Mouse (Mus musculus): Measurements from ENCODE around the gene Abtb1. TPM values are rescaled to one million over a fixed set of nuclear protein-coding genes. Genes with fewer than 3 reads are reported as not detected.

Abtb1 gene
- polyA plus RNA-seq, 1 experiment: 23.6 TPM

- TF ChIP-seq TCF12 (IDR thresholded peaks at IDR 0.05; ENCODE audit: insufficient read depth, poor library complexity, severe bottlenecking) (no peak), POLR2AphosphoS2 (IDR thresholded peaks at IDR 0.05; ENCODE audit: insufficient read length, low read depth) (no peak), TCF3 (IDR thresholded peaks at IDR 0.05; ENCODE audit: insufficient read length, low read depth) (no peak), USF1 (IDR thresholded peaks at IDR 0.05; ENCODE audit: low read depth) (no peak), MAX (IDR thresholded peaks at IDR 0.05; ENCODE audit: low read depth) (no peak), SRF (IDR thresholded peaks at IDR 0.05; ENCODE audit: control insufficient read depth, insufficient read length, low read depth) (no peak), MYOG (IDR thresholded peaks at IDR 0.05; ENCODE audit: control insufficient read depth in 1 of 3, insufficient read depth in 1 of 3, insufficient read length in 2 of 3, low read depth in 2 of 3) (no peak), CEBPB (IDR thresholded peaks at IDR 0.05; ENCODE audit: insufficient read depth, poor library complexity, severe bottlenecking) (no peak)
- Histone ChIP-seq H3K4me2 (ENCODE audit: low read depth) (no peak overlapping the region), H3K36me3 (ENCODE audit: control insufficient read depth, insufficient read depth) (peaks cover 7% of the 10 kb centered on the region), H3ac (ENCODE audit: control insufficient read depth, insufficient read length) (no peak overlapping the region), H3K79me2 (ENCODE audit: control insufficient read depth, insufficient read depth) (no peaks in the 10 kb centered on the region), H3K27me3 (ENCODE audit: control insufficient read depth, insufficient read depth, insufficient read length) (no peaks in the 10 kb centered on the region), H3K4me3 (no peak overlapping the region)
These were observed 44.0 kb upstream of the Abtb1 start for GRCm38 (mm10) chr6:88885644-88886416.

DNA sequence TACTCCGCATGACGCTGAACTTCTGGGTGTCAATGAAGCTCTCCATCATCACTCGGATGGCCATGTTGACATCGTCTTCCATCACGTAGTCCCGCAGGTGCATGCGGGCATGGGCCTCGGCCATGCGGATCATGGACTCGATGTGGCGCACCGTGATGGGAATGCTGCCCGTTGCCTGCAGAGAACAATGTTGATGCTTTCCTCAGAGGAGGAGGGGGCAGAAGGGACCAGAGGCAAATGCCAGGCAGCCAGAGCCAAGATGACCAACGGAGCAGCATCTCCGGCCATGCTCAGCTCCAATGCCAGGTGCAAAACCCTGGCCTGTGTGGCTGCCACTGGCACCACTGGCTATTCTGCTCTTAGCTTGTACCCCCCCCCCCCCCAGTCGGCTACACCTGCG is 42.9 kb upstream of the Abtb1 start:
- no peak for TF ChIP-seq POLR2A (IDR thresholded peaks at IDR 0.05; ENCODE audit: insufficient read length, low read depth)
- no peak for TF ChIP-seq TCF3 (IDR thresholded peaks at IDR 0.05; ENCODE audit: insufficient read length, low read depth)
- TF ChIP-seq MYOG (IDR thresholded peaks at IDR 0.05; ENCODE audit: control insufficient read depth in 1 of 3, insufficient read depth in 1 of 3, insufficient read length in 2 of 3, low read depth in 2 of 3): no peak
- no peak for TF ChIP-seq USF1 (IDR thresholded peaks at IDR 0.05; ENCODE audit: low read depth)
- no peak for TF ChIP-seq MAX (IDR thresholded peaks at IDR 0.05; ENCODE audit: low read depth)
- no peak for TF ChIP-seq REST (IDR thresholded peaks at IDR 0.05; ENCODE audit: insufficient read depth, insufficient read length)
- TF ChIP-seq CEBPB (IDR thresholded peaks at IDR 0.05; ENCODE audit: insufficient read depth, poor library complexity, severe bottlenecking): no peak
- no peak for TF ChIP-seq MYOD1 (IDR thresholded peaks at IDR 0.05; ENCODE audit: control insufficient read depth in 1 of 3, insufficient read length in 2 of 3, low read depth in 2 of 3)
- no peak for TF ChIP-seq SRF (IDR thresholded peaks at IDR 0.05; ENCODE audit: control insufficient read depth, insufficient read length, low read depth)
- TF ChIP-seq POLR2AphosphoS2 (IDR thresholded peaks at IDR 0.05; ENCODE audit: insufficient read length, low read depth): no peak
- TF ChIP-seq TCF12 (IDR thresholded peaks at IDR 0.05; ENCODE audit: insufficient read depth, poor library complexity, severe bottlenecking): no peak
- no peak for TF ChIP-seq E2F4 (IDR thresholded peaks at IDR 0.05; ENCODE audit: insufficient read depth)
- H3K79me2 ChIP-seq (ENCODE audit: control insufficient read depth, insufficient read depth): no peaks in the 10 kb centered on the region

GRCm38 (mm10) chr6:88884195-88884594 is 42.4 kb upstream of the Abtb1 start:
- Histone ChIP-seq H3K27me3 (ENCODE audit: control insufficient read depth, insufficient read depth, insufficient read length) (no peaks in the 10 kb centered on the region), H3ac (ENCODE audit: control insufficient read depth, insufficient read length) (no peak overlapping the region), H3K4me3 (no peak overlapping the region), H3K4me2 (ENCODE audit: low read depth) (no peak overlapping the region), H3K79me2 (ENCODE audit: control insufficient read depth, insufficient read depth) (no peaks in the 10 kb centered on the region), H3K36me3 (ENCODE audit: control insufficient read depth, insufficient read depth) (peaks cover 7% of the 10 kb centered on the region)
- TF ChIP-seq SRF (IDR thresholded peaks at IDR 0.05; ENCODE audit: control insufficient read depth, insufficient read length, low read depth) (no peak), USF1 (IDR thresholded peaks at IDR 0.05; ENCODE audit: low read depth) (no peak), E2F4 (IDR thresholded peaks at IDR 0.05; ENCODE audit: insufficient read depth) (no peak), MYOG (IDR thresholded peaks at IDR 0.05; ENCODE audit: control insufficient read depth in 1 of 3, insufficient read depth in 1 of 3, insufficient read length in 2 of 3, low read depth in 2 of 3) (no peak), POLR2A (IDR thresholded peaks at IDR 0.05; ENCODE audit: insufficient read length, low read depth) (no peak), CEBPB (IDR thresholded peaks at IDR 0.05; ENCODE audit: insufficient read depth, poor library complexity, severe bottlenecking) (no peak), TCF3 (IDR thresholded peaks at IDR 0.05; ENCODE audit: insufficient read length, low read depth) (no peak), POLR2AphosphoS2 (IDR thresholded peaks at IDR 0.05; ENCODE audit: insufficient read length, low read depth) (no peak)

More for the DNA sequence above, 42.9 kb upstream of the Abtb1 start:
- peaks cover 7% of the 10 kb centered on the region for H3K36me3 ChIP-seq (ENCODE audit: control insufficient read depth, insufficient read depth)
- no peak overlapping the region for H3K4me2 ChIP-seq (ENCODE audit: low read depth)
- no peak overlapping the region for H3ac ChIP-seq (ENCODE audit: control insufficient read depth, insufficient read length)
- no peak overlapping the region for H3K4me3 ChIP-seq
- no peaks in the 10 kb centered on the region for H3K27me3 ChIP-seq (ENCODE audit: control insufficient read depth, insufficient read depth, insufficient read length)

DNA sequence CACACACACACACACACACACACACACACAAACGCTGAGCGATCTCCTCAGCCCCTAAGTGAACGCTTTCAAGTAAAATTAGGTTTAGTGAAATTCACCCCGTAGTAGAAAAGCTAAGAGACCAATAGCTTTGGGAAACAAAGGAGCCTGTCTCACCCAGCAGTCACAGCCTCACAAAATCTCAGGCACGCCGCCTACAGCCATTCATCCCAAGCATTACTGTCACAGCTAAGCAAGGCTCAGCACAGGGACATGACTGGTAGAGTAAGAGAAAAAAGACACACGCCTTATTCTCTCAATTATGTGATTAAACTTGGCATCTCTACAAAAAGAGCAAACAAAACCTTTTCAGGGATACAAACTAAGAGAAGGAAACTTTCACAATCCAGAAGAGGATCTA is 39.5 kb upstream of the Abtb1 start:
- no peak overlapping the region for H3ac ChIP-seq (ENCODE audit: control insufficient read depth, insufficient read length)
- H3K4me3 ChIP-seq: no peak overlapping the region
- no peaks in the 10 kb centered on the region for H3K79me2 ChIP-seq (ENCODE audit: control insufficient read depth, insufficient read depth)
- H3K4me2 ChIP-seq (ENCODE audit: low read depth): no peak overlapping the region
- TF ChIP-seq E2F4 (IDR thresholded peaks at IDR 0.05; ENCODE audit: insufficient read depth): no peak
- no peaks in the 10 kb centered on the region for H3K27me3 ChIP-seq (ENCODE audit: control insufficient read depth, insufficient read depth, insufficient read length)
- H3K36me3 ChIP-seq (ENCODE audit: control insufficient read depth, insufficient read depth): no peaks in the 10 kb centered on the region

- H3K36me3 ChIP-seq (ENCODE audit: control insufficient read depth, insufficient read depth): no peaks in the 10 kb centered on the region
- TF ChIP-seq TCF12 (IDR thresholded peaks at IDR 0.05; ENCODE audit: insufficient read depth, poor library complexity, severe bottlenecking) (no peak), CEBPB (IDR thresholded peaks at IDR 0.05; ENCODE audit: insufficient read depth, poor library complexity, severe bottlenecking) (no peak), MYOG (IDR thresholded peaks at IDR 0.05; ENCODE audit: control insufficient read depth in 1 of 3, insufficient read depth in 1 of 3, insufficient read length in 2 of 3, low read depth in 2 of 3) (no peak)
- no peak overlapping the region for H3K4me2 ChIP-seq (ENCODE audit: low read depth)
- no peak overlapping the region for H3ac ChIP-seq (ENCODE audit: control insufficient read depth, insufficient read length)
- peaks cover 9% of the 10 kb centered on the region for H3K27me3 ChIP-seq (ENCODE audit: control insufficient read depth, insufficient read depth, insufficient read length)
- H3K79me2 ChIP-seq (ENCODE audit: control insufficient read depth, insufficient read depth): no peaks in the 10 kb centered on the region
- H3K4me3 ChIP-seq: no peak overlapping the region
These were observed 37.7 kb upstream of the Abtb1 start for GRCm38 (mm10) chr6:88879471-88879870.
